Mouse (Mus musculus): ENCODE data around the gene Mrpl14.

GRCm38 (mm10) chr17:45672598-45672997 is 13.5 kb upstream of the Mrpl14 start:
- TF ChIP-seq POLR2A (IDR thresholded peaks at IDR 0.05; ENCODE audit: low read depth, low read length) (no peak), CTCF (IDR thresholded peaks at IDR 0.05; ENCODE audit: borderline replicate concordance, insufficient read depth, low read length) (no peak)
